Mouse (Mus musculus) myocyte (in vitro differentiated cells): ENCODE measurements around the gene Gpr19.

ENCODE experiments used
- CEBPB ChIP-seq: IDR thresholded peaks from 2 replicates; pipeline ENCODE4 v1.6.1; 2011; ENCODE audit warnings: mild to moderate bottlenecking, moderate library complexity; ENCODE audit not compliant: poor library complexity, insufficient read depth, severe bottlenecking
- E2F4 ChIP-seq: IDR thresholded peaks from one replicate; pipeline ENCODE4 v1.6.1; 2011; ENCODE audit warnings: mild to moderate bottlenecking, control low read depth, moderate library complexity; ENCODE audit not compliant: insufficient read depth
- MYOG ChIP-seq, 3 experiments: IDR thresholded peaks; one replicate each; pipeline ENCODE4 v1.6.1; 2011; ENCODE audit warnings: control low read depth in 2 of 3, low read depth in 2 of 3, mild to moderate bottlenecking in 2 of 3; ENCODE audit not compliant: insufficient read length in 2 of 3, control insufficient read depth in 1 of 3, insufficient read depth in 1 of 3
- POLR2A ChIP-seq: IDR thresholded peaks from one replicate; pipeline ENCODE4 v1.6.1; 2011; ENCODE audit warnings: low read depth, mild to moderate bottlenecking, control low read depth, moderate library complexity; ENCODE audit not compliant: insufficient read length
- TCF12 ChIP-seq: IDR thresholded peaks from one replicate; pipeline ENCODE4 v1.6.1; 2011; ENCODE audit warnings: mild to moderate bottlenecking, control low read depth; ENCODE audit not compliant: poor library complexity, insufficient read depth, severe bottlenecking
- USF1 ChIP-seq: IDR thresholded peaks from one replicate; pipeline ENCODE4 v1.6.1; 2011; ENCODE audit warnings: low read depth, mild to moderate bottlenecking, control low read depth, moderate library complexity

- TF ChIP-seq USF1 (no peak), POLR2A (no peak), E2F4 (no peak), MYOG (IDR thresholded peaks at IDR 0.05; ENCODE audit: control insufficient read depth in 1 of 3, insufficient read depth in 1 of 3, insufficient read length in 2 of 3, low read depth in 2 of 3) (no peak), TCF12 (no peak), CEBPB (no peak)
These were observed 11.4 kb downstream of the Gpr19 start for GRCm38 (mm10) chr6:134887008-134887407.
